Mouse (Mus musculus) liver, adult 2 months (tissue): ENCODE measurements at regions not wholly inside any gene's neighbourhood (a gene's known extent, or its start where the extent isn't known, plus 50 kb on each side); places are given as distances from the start of the nearest gene placed in this dataset.

Source experiments
- DNase-seq: peaks from one replicate; pipeline ENCODE4 v3.0.0-alpha.2; 2011; ENCODE audit warnings: low read depth, low spot score; ENCODE audit errors: extremely low read depth
- H3K27ac ChIP-seq: fragments of 200-500 bp; replicated peaks from 2 replicates; pipeline ENCODE4 v1.5.1; 2012; ENCODE audit warnings: low read depth, mild to moderate bottlenecking, control low read depth, inconsistent platforms, low read length; ENCODE audit not compliant: insufficient read depth
- H3K27me3 ChIP-seq: fragments of 200-500 bp; 2 replicates; pipeline ENCODE4 v1.6.1; 2012; ENCODE audit warnings: mild to moderate bottlenecking, moderate library complexity, low read length, inconsistent platforms; ENCODE audit not compliant: control insufficient read depth, insufficient read depth
- H3K36me3 ChIP-seq: fragments of 200-500 bp; 2 replicates; pipeline ENCODE4 v1.6.1; 2012; ENCODE audit warnings: low read length, inconsistent platforms; ENCODE audit not compliant: control insufficient read depth, insufficient read depth
- H3K4me1 ChIP-seq: fragments of 200-500 bp; 2 replicates; pipeline ENCODE4 v1.6.1; 2011; ENCODE audit warnings: low read length; ENCODE audit not compliant: control insufficient read depth, insufficient read depth
- H3K4me3 ChIP-seq: fragments of 200-500 bp; 2 replicates; pipeline ENCODE4 v1.5.1; 2011; ENCODE audit warnings: low read depth, mild to moderate bottlenecking, control low read depth, low read length, moderate library complexity; ENCODE audit not compliant: insufficient read depth
- H3K79me2 ChIP-seq: fragments of 200-500 bp; 2 replicates; pipeline ENCODE4 v1.6.1; 2012; ENCODE audit warnings: inconsistent platforms, mild to moderate bottlenecking, low read length, moderate library complexity; ENCODE audit not compliant: control insufficient read depth, insufficient read depth
- H3K9ac ChIP-seq: fragments of 200-500 bp; 2 replicates; pipeline ENCODE4 v1.6.1; 2012; ENCODE audit warnings: low read depth, mild to moderate bottlenecking, control low read depth, inconsistent platforms, low read length
- CTCF ChIP-seq: fragments of 200-500 bp; IDR thresholded peaks from 2 replicates; pipeline ENCODE4 v1.5.1; 2011; ENCODE audit warnings: low read depth, low read length, control low read depth
- POLR2A ChIP-seq: fragments of 200-500 bp; IDR thresholded peaks from 2 replicates; pipeline ENCODE4 v1.6.1; 2011; ENCODE audit warnings: low read length, control low read depth; ENCODE audit not compliant: insufficient read depth; ENCODE audit errors: extremely low read depth
- WGBS: fragments of 180-500 bp; shearing (Covaris S2); methylation state at CpG from one replicate; pipeline ENCODE4 v1.1.7; 2018; 5-methylcytosine and 5-hydroxymethylcytosine counted together

DNA sequence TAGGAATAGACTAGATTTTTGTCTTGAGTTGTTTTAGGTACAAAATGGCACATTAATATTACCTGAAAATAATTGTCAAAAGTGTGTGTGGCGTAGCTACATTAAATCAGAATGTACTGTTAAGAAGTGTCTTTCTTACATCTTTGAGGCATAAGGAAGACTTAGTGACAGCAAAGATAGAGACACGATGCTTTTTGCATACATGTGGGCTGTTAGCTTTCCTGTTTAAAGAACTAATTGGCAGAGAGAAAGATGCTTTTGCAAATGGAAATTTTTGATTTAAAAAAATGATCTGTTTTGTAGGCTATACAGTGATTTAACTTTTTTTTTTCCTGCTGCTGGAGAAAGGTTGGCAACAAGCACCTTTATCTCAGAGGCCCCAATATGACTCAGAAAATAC is 82.9 kb upstream of the Sstr4 start:
- Histone ChIP-seq H3K36me3 (no peaks in the 10 kb centered on the region), H3K9ac (no peak overlapping the region), H3K4me3 (no peak overlapping the region), H3K27ac (no peak overlapping the region), H3K79me2 (no peaks in the 10 kb centered on the region), H3K27me3 (no peaks in the 10 kb centered on the region), H3K4me1 (no peaks in the 10 kb centered on the region)
- no peak for DNase-seq
- WGBS: 83% methylated on average over 2 of the region's 2 CpGs
- TF ChIP-seq POLR2A (no peak), CTCF (no peak)

- DNase-seq: no peak
- TF ChIP-seq CTCF (no peak), POLR2A (no peak)
- WGBS: 64% methylated on average over 1 of the region's 1 CpGs
- Histone ChIP-seq H3K4me1 (no peaks in the 10 kb centered on the region), H3K4me3 (no peak overlapping the region), H3K9ac (no peak overlapping the region), H3K27me3 (no peaks in the 10 kb centered on the region), H3K79me2 (no peaks in the 10 kb centered on the region), H3K36me3 (no peaks in the 10 kb centered on the region), H3K27ac (no peak overlapping the region)
Observed at GRCm38 (mm10) chr2:148320896-148321295, 74.2 kb upstream of the Sstr4 start.

GRCm38 (mm10) chr2:148325362-148325761 is 69.8 kb upstream of the Sstr4 start:
- DNase-seq: no peak
- WGBS: 77% methylated on average over 3 of the region's 3 CpGs
- no peak for TF ChIP-seq CTCF
- TF ChIP-seq POLR2A: no peak
- H3K36me3 ChIP-seq: no peaks in the 10 kb centered on the region
- no peaks in the 10 kb centered on the region for H3K79me2 ChIP-seq
- H3K4me1 ChIP-seq: no peaks in the 10 kb centered on the region
- no peak overlapping the region for H3K27ac ChIP-seq
- H3K27me3 ChIP-seq: no peaks in the 10 kb centered on the region
- no peak overlapping the region for H3K9ac ChIP-seq
- no peak overlapping the region for H3K4me3 ChIP-seq

DNA sequence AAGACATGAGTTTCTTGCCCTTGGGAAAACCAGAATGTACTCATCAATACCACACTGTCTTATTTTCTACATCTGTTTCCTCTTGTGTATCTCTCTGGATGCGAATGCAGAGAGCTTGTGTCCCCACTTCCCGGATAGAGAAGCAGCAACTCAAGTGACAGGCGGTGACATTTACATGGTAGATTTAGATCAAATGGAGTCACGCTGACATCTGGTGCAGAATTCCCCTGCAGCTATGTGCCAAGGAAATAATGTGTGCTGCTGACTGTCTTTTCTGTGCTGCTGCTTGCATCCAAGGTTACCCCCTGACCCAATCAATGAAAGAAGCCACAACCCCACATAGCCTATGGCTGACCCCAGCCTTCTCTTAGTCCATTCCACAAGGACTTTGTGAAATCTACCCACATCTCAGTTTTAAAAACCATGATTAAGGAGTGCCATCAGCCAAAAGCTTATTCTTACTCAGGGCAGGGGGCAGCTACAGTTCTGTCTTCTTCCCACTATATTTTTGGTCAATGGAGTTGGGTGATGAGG is 69.2 kb upstream of the Sstr4 start:
- Histone ChIP-seq H3K4me1 (no peaks in the 10 kb centered on the region), H3K27ac (no peak overlapping the region), H3K4me3 (no peak overlapping the region), H3K36me3 (no peaks in the 10 kb centered on the region), H3K9ac (no peak overlapping the region), H3K27me3 (no peaks in the 10 kb centered on the region), H3K79me2 (no peaks in the 10 kb centered on the region)
- WGBS: 82% methylated on average over 4 of the region's 4 CpGs
- no peak for DNase-seq
- TF ChIP-seq CTCF: no peak
- no peak for TF ChIP-seq POLR2A

GRCm38 (mm10) chr2:148326414-148326813 is 68.7 kb upstream of the Sstr4 start:
- no peaks in the 10 kb centered on the region for H3K79me2 ChIP-seq
- 61% methylated on average over 2 of the region's 2 CpGs for WGBS

DNA sequence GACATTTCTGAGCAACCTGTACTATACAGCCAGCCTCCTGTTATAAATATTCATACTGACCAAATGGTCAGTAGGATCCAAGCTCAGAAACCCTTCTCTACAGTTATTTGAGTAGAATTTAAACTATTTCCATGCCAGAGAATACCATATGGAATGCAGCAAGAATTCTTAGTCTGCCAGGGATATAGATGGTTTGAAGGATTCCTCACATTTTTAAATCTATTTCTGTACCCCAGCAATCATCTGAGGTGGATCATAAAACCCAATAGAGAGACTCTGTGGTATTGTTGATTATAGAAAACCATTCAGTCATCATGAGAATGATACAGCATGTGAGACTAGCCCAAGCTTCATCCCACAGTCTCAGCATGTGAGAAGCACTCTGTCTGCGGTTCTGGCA is 67.6 kb upstream of the Sstr4 start:
- Histone ChIP-seq H3K36me3 (no peaks in the 10 kb centered on the region), H3K9ac (no peak overlapping the region), H3K79me2 (no peaks in the 10 kb centered on the region), H3K4me3 (no peak overlapping the region), H3K27me3 (no peaks in the 10 kb centered on the region), H3K4me1 (no peaks in the 10 kb centered on the region), H3K27ac (no peak overlapping the region)
- no peak for DNase-seq
- 81% methylated on average over 1 of the region's 1 CpGs for WGBS
- no peak for TF ChIP-seq POLR2A
- TF ChIP-seq CTCF: no peak

More at GRCm38 (mm10) chr2:148326414-148326813, 68.7 kb upstream of the Sstr4 start:
- H3K27me3 ChIP-seq: no peaks in the 10 kb centered on the region
- H3K4me3 ChIP-seq: no peak overlapping the region
- TF ChIP-seq CTCF (no peak), POLR2A (no peak)
- H3K4me1 ChIP-seq: no peaks in the 10 kb centered on the region
- H3K36me3 ChIP-seq: no peaks in the 10 kb centered on the region
- DNase-seq: no peak
- no peak overlapping the region for H3K27ac ChIP-seq
- H3K9ac ChIP-seq: no peak overlapping the region
